Mouse (Mus musculus): Measurements from ENCODE around the gene Gm42421.
A peak's percentile ranks its signal among the peaks of the same experiment; 100 is the strongest.

Gene Gm42421

GRCm38 (mm10) chr5:143941588-143941987 is 13.6 kb downstream of the Gm42421 start:
- DNase-seq: no peak

GRCm38 (mm10) chr5:143943231-143944125 is 15.5 kb downstream of the Gm42421 start:
- no peak for DNase-seq

DNA sequence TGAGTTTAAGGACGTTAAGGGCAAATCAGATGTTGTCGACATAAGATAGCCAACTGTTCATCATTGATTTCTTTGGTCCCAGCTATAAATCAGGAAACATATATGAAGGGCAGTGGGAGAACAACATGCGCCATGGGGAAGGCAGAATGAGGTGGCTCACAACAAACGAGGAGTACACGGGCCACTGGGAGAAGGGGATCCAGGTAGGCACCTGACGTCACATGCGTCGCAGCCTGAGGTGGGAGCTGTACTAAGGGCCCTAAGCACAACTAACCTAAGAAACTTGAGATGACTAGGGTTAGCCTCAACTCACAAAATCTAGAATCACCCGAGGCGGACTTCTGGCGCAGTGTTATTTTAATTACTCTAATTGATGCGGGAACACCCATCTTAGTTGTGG is 20.4 kb downstream of the Gm42421 start:
- DNase-seq: no peak

GRCm38 (mm10) chr5:143950016-143950415 is 22.0 kb downstream of the Gm42421 start:
- no peak for DNase-seq

DNA sequence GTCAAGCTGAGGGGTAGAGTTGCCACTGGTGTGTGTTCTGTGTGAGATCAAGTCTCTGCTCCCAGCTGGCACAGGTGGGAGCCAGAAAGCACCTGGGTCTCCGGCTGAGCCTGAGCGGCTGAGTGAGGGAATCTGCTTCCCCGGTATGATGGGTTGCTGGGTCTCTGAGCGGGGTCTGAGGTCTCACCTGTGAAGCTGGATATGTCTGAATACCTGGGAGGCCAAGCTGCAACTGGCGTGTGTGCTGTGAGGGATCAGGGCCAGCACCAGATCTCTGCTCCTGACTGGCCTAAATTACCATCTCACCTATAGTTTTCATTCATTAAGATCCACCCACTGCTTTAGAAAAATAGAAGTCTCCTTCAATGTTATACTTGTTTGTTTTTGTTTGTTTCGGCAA is 29.1 kb downstream of the Gm42421 start:
- DNase-seq: no peak

DNA sequence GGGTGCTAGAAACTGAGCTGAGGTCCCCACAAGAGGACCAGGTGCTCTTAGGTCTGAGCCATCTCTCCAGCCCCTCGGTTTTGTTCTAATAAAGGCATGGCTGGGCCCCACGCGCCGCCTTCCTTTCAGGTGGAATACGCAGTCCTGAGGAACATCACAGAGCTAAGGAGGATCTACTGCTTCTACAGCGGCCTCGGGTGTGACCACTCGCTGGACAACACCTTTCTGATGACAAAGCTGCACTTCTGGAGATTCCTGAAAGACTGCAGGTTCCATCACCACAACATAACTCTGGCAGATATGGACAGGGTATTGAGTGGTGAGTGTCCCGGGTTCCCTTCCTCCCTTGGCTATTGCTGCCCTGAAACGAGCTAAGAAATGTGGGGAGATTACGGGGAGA is 31.6 kb downstream of the Gm42421 start:
- no peak for DNase-seq

DNA sequence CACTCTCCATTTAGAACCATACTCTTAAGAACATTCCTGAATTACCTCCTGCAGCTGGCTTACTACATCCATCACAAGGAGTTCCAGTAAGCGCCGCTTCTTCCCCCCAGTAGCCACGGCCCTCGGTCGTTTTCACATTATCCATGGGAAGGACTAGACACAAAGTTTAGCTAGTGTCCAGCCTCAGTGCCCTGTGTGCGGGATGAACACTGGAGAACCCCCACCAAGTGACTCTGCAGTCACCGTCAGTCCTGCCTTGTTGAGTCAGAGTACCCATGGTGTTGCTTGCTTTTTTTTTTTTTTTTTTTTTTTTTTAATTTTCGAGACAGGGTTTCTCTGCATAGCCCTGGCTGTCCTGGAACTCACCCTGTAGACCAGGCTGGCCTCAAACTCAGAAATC is 33.2 kb downstream of the Gm42421 start:
- DNase-seq: no peak

DNA sequence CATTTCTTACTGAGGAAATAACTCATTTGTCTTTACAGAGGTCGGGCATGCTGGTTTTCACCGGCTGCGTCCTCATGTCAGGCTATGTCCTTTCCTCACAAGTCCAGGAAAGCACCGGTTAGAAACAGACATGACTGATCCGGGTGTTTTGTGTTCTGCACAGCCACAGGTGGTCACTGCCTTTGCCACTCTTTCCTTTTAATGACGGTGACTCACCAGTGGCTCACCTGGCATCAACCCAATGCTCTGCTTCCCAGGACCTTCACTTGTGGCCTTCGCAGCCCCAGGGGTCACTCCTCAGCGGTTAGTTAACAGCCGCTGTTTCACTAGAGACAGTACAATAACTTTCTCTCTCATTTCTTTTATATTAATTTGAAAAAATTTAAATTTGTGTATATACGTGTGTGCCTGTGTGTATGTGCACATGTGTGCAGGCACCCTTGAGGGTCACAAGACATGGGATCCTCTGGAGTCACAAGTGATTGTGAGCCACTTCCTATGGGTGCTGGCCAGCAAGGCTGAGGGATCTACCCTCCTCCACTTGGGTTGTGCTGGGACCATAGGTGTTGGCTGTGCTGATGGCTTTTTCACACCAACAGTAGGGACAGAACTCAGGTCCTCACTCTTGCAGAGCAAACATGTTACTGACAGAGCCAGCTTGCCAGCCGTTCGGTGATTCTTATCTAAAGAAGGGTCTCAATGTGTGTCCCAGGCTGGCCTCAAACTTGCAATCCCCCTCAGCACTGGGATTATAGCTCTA is 37.8 kb downstream of the Gm42421 start:
- no peak for DNase-seq

DNA sequence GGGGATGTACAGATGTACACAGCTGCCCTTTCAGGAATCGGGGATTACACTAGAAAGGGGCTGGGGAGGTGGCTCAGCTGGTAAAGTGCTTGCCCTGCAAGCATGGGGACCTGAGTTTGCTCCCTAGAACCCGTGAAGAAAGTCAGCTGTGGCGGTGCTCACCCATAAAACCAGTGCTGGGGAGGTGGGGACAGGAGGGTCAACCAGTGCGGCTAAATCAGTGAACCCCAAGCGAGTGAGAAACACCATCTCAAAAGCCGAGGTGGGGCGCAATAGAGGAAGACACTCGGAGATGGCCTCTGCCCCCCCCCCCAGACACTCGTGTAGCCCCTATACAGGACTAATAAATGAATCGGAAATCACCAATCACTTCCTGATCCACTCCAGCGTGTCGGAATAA is 38.7 kb downstream of the Gm42421 start:
- DNase-seq: no peak

DNA sequence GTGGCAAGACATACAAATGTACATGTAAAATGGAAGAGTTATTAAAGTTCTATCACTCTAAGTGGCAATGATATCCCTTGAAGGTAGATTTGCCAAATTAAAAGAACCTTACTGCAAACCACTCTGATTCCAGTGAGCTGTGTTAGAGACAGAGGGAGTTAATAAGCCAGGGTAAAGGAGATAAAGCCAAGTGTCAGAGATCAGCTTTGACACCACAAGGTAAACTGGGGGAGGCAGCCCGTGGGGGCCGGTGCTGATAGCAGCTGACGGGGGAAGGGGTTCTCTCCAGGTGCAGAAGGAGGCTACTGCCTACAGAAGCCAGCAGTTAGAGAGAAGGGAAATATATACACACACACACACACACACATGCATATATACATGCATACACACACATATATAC is 44.7 kb downstream of the Gm42421 start:
- DNase-seq: no peak

GRCm38 (mm10) chr5:143974931-143975630 is 47.1 kb downstream of the Gm42421 start:
- peak; percentile 41 for DNase-seq

DNA sequence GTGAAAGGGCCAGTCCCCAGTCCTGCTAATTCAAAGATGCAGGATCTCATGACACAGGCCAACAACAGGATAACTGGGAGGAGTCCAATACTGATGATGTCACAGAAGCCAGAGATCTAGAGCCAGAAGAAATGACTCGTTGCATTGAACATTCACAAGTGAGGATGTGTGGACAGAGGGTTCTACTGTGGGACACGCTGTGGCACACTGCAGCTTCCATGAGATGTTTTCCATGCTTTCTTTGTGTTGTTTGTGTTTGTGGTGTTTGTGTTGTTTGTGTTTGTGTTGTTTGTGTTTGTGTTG is 47.6 kb downstream of the Gm42421 start:
- no peak for DNase-seq

DNA sequence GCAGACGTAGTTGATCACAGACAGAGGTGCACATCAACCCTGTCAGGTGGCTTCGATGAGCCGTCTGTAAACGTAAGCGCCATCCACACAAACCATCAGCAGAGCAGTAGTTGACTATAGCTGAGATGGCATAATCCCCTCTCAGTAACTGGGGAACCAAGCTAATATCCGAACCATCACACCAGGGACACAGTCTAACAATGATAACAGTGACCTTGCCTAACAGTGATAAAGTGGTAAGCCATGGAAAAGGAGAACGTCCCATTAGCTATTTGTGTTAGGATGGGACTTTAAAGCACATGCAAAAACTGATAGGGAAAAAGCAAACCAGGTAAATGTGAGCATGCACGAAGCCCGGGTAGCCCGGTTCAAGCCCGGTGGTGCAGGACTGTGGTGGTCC is 48.3 kb downstream of the Gm42421 start:
- DNase-seq: no peak

DNA sequence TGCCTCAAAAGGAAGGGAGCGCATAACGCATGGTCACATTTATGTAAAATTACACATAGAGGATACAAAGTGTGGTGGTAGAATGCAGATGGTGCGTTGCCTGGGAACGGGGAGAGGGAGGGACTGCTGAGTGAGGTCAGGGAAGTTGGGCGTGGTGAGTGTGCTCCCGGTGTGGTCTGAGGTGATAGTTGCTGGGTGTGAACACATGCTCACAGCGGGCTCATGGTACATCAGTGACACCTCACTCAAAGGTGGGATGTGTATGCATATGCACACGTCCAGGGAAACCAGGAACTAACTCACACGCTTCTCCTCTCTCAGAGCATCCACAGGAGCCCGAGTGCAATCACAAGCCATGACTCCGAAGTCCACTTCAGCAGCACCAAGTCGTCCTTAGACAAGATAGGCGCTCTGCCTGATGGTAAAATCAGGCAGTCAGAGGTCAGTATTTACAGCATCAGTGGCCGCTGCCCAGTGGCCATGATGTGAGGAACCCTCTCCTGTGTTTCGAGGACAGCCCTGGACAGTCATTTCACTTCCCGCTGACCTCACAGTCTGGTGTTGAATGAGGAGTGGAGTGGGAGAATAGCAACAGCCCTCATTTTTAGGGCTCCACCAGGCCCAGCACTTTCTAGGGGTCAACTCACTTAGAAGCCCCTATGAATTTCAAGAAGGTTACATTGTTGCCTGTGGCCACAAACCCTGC is 48.9 kb downstream of the Gm42421 start:
- DNase-seq: no peak

DNA sequence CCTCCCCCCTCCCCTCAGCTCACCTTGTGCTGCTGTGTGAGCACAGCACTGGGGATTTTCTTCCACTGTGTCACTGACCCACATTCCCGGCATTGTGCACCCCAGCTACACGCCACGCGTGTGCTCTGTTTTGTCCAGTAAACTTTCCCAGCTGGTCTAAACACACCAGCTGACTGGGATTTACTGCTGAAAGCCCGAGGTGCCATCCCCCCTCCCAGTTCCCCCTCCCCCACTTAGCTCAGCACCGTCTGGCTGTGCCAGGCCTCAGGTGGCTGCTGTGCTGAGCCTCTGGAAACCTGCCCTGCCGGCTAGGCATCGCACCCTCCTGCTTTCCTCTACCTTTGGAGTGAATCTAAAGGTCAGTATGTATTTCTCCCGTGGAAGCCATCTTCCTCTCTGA is 52.9 kb downstream of the Gm42421 start:
- DNase-seq: no peak

- DNase-seq: no peak
Observed at GRCm38 (mm10) chr5:143982361-143982760, 54.4 kb downstream of the Gm42421 start.

DNA sequence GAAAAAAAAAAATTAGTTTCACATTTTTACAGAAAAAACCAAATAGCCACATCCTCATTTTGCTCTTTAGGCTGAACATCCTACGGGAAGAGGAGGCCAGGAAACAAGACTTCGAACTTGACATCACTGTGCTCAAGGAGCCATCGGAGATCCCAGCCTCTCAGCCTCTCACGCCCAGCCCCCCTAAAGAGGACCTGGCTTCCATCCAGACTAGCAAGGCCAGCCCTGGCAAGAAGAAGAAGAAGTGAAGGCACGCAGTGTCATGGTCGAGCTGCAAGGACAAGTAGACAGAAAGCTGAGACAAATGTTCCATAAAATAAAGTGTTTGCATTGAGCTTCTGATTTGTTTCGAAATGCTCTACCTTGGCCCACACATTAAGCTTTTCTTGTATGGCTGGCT is 57.4 kb downstream of the Gm42421 start:
- DNase-seq: no peak
